In the genomic region with DNA sequence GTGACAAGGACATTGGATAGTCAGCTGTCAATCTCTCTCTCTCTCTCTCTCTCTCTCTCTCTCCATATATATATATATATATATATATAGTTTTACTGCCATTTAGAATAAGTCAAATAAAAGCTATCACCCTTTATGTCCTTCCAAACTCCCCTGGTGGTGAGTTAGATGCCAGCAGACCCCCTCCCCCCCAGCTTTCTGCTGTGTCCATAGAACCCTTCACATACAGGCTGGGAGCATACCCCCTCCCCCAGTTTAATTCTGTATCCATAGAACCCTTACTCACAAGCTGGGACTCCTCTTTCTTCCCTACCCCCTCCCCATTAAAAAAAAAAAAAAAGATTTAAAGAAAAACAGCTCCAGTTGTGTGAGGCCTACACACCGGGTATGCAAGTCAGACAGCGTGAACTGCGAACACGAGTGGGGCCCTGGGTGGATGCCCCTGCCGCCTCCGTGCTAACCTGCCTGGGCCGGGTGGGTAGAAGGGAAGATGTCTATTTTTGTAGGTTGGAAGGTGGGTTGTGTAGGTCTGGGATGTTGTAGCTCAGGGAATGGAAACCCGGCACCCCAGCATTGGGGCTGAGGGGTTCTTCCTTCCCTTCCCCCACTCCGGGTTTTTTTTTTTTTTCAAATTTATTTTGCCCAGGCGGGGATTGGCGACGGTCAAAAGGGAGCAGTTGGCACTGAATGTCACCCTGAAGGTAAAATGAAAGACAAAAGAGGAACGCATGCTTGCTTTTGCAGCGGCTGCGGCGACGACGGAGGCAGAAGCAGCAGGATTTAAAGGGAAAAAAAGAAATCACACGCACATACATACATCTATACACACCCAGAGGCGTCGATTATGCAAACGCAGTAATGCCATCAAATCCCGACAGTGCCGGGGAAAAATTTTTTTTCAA, we compare ENCODE assay signal across 7 mouse cellular contexts. TPM values are rescaled to one million over a fixed set of nuclear protein-coding genes. Genes with fewer than 3 reads are reported as not detected.
A peak's percentile ranks its signal among the peaks of the same experiment; 100 is the strongest.
DNase-seq lines count a peak whose midpoint lies in the region; ATAC-seq lines count a peak whose summit lies in the region.

No protein-coding gene starts in this region.

- H3K4me1 ChIP-seq in forebrain, embryonic 12.5 days, result peaks cover 12% of the 10 kb centered on the region
- peaks cover 15% of the 10 kb centered on the region for H3K4me1 ChIP-seq in intestine, embryonic 15.5 days (replicated peaks)
- H3K4me1 ChIP-seq in midbrain, embryonic 15.5 days, result peaks cover 19% of the 10 kb centered on the region

- DNase-seq in retina, postnatal 1 day, result peak; percentile 48
- no peak for DNase-seq in retina, embryonic 14.5 days (ENCODE audit: low spot score)
- no peak for DNase-seq in urinary bladder, postnatal 14 days (ENCODE audit: low spot score)

- H3K9ac ChIP-seq in forebrain, embryonic 12.5 days, result peak overlapping the region; percentile 84
- H3K9ac ChIP-seq in intestine, embryonic 15.5 days, result 0 out of 2 replicates have a peak overlapping the region, but pooled peaks have one; percentile 21
- H3K9ac ChIP-seq in midbrain, embryonic 15.5 days, result peak overlapping the region; percentile 88

- peaks cover 3% of the 10 kb centered on the region; the same call in 1 of the 2 replicates for H3K27me3 ChIP-seq in forebrain, embryonic 12.5 days
- no peaks in the 10 kb centered on the region for H3K27me3 ChIP-seq in intestine, embryonic 15.5 days (replicated peaks)
- H3K27me3 ChIP-seq in midbrain, embryonic 15.5 days (replicated peaks), result no peaks in the 10 kb centered on the region

- peak overlapping the region; percentile 94 for H3K4me2 ChIP-seq in forebrain, embryonic 12.5 days
- H3K4me2 ChIP-seq in intestine, embryonic 15.5 days (replicated peaks), result peak overlapping the region; percentile 98
- peak overlapping the region; percentile 97 for H3K4me2 ChIP-seq in midbrain, embryonic 15.5 days

- no peak overlapping the region for H3K27ac ChIP-seq in forebrain, embryonic 12.5 days
- no peak overlapping the region for H3K27ac ChIP-seq in intestine, embryonic 15.5 days
- H3K27ac ChIP-seq in midbrain, embryonic 15.5 days, result peak overlapping the region; percentile 88

- no peaks in the 10 kb centered on the region for H3K9me3 ChIP-seq in forebrain, embryonic 12.5 days
- no peaks in the 10 kb centered on the region for H3K9me3 ChIP-seq in intestine, embryonic 15.5 days
- H3K9me3 ChIP-seq in midbrain, embryonic 15.5 days, result no peaks in the 10 kb centered on the region

- peak; percentile 52; the same call in 1 of the 2 replicates for ATAC-seq in forebrain, embryonic 12.5 days (ENCODE audit: low FRiP score)
- ATAC-seq in intestine, embryonic 15.5 days, result peak; percentile 22; the same call in 1 of the 2 replicates
- ATAC-seq in midbrain, embryonic 15.5 days (replicated peaks), result peak; percentile 57
- ATAC-seq in megakaryocyte, adult 5-6 weeks (ENCODE audit: poor library complexity, severe bottlenecking), result no peak

- peak overlapping the region; percentile 59 for H3K4me3 ChIP-seq in forebrain, embryonic 12.5 days (replicated peaks)
- H3K4me3 ChIP-seq in intestine, embryonic 15.5 days (replicated peaks), result peak overlapping the region; percentile 67
- H3K4me3 ChIP-seq in midbrain, embryonic 15.5 days, result peak overlapping the region; percentile 86

- H3K36me3 ChIP-seq in forebrain, embryonic 12.5 days (replicated peaks), result no peaks in the 10 kb centered on the region
- no peaks in the 10 kb centered on the region for H3K36me3 ChIP-seq in intestine, embryonic 15.5 days
- H3K36me3 ChIP-seq in midbrain, embryonic 15.5 days (replicated peaks), result no peaks in the 10 kb centered on the region

- 8% methylated on average over 24 of the region's 24 CpGs for WGBS in forebrain, embryonic 12.5 days
- 12% methylated on average over 24 of the region's 24 CpGs for WGBS in intestine, embryonic 15.5 days
- WGBS in midbrain, embryonic 15.5 days, result 5% methylated on average over 24 of the region's 24 CpGs

RNA-seq across cellular contexts. Expression of a gene that starts 42.4 kb away (rescaled TPM):
- 8.1 and 9.1 TPM in 2 replicates for polyA plus RNA-seq in forebrain, embryonic 12.5 days (2016; fragmentation: Nextera tagmentation; extraction: Ambion mirVana)
- polyA plus RNA-seq in intestine, embryonic 15.5 days (2015; fragmentation: Nextera tagmentation; extraction: Ambion mirVana), result 4.8 and 5.3 TPM in 2 replicates
- 29.0 and 30.3 TPM in 2 replicates for polyA plus RNA-seq in midbrain, embryonic 15.5 days (2015; fragmentation: Nextera tagmentation; extraction: Ambion mirVana)
- not detected in 2 replicates for total RNA-seq in megakaryocyte, adult 5-6 weeks (2015)
- not detected in 2 replicates for total RNA-seq in megakaryocyte, adult 5-6 weeks (2017)

Comparison
In these comparisons a context has a peak if more than half of its experiments do, and no peak if none do; other contexts are left out.
1. H3K9ac ChIP-seq: peak in every context shown above with its lines; median percentile 88 in midbrain, embryonic 15.5 days; 84 in forebrain, embryonic 12.5 days; 21 in intestine, embryonic 15.5 days.